Mouse (Mus musculus): ENCODE results near the gene Gm10518.
"Not testable (repeated sequence)": the region's sequence is repeated elsewhere in the genome, so short reads cannot be mapped to it uniquely, and the experiment has no call there.

The Gm10518 gene

DNA sequence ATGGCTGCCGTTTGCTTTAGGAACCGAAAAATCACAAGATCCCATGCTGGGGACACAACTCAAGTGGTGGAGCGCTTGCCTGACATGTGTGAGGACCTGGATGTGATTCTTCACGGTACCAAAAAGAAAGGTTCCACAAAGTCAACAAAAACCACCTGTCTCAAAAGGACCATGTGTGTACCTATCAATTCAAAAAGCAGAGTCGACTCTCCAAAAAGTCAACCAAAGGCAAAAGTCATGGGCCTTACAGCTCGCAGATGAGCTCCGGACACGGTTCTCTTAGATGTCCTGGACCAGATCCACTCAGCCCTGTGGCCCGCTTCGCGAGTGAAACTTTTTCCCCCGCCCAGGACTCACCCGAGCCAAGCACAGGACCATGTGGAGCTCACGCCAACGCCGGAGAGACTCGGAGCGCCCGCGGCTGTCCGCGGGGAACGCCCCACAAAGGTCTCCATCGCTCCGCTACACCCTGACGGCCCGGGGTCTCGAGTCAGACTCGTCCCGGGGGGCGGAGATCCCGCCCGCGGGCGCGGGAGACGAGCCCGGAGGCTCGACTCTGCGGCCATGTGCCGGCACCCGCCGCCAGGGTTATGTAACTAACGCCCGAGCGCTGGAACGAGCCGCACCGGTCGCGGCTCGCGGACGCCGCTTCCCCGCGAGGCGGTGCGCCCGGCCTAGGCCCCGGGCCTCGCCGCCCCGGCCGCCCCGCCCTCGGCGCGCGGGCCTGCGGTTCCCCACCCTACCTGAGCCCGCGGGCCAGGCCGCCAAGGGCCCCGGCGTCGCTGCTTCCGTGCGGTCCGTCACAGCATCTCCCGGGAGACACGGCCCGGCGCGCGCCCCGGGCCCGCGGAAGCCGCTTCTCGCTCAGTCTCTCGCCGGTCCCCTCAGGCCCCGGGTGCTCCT is at the start of gene Gm10518:
Gm10518 (plus strand) TSS at position 767 of the 903 bp plus-strand sequence.
- peak; percentile 40 to 48 for DNase-seq (ENCODE audit: low spot score in 2 of 2)

DNA sequence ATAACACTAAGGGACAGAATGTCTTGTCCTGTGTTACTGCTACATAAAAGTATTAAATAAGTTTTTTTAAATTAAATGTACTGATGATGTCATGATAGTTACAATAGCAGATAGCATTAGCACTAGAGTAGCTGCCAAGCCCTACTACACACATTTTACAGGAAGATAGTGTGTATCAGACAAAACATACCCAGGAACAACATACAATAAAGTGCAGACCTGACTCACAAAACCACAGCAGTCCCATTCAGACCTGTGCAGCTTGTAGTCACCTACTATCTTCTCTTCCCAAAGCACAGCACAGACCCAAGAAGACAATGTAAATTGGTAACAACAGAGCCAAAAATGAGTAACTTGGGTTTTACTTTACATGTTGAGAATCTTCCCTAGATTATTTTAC is 46.7 kb upstream of the Gm10518 start:
- no peak for DNase-seq (ENCODE audit: low spot score in 2 of 2)

DNA sequence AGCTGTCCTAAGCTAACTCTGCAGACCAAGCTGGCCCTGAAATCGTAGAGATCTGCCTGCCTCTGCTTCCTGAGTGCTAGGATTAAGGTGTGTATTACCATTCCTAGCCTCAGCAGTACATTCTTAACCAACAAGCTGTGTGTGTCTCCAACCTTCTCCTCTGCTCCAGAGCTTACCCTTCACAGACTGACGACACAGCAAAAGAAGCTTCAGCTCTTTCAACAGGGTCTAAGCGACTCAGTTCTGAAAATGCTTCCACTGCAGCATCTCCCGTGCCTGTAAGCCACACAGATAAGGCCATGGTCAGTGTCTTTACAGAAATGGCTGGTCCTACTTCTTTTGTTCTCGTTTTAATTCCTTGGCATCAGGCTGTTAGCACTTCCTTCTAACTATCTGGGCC is 43.1 kb upstream of the Gm10518 start:
- no peak for DNase-seq (ENCODE audit: low spot score in 2 of 2)

DNA sequence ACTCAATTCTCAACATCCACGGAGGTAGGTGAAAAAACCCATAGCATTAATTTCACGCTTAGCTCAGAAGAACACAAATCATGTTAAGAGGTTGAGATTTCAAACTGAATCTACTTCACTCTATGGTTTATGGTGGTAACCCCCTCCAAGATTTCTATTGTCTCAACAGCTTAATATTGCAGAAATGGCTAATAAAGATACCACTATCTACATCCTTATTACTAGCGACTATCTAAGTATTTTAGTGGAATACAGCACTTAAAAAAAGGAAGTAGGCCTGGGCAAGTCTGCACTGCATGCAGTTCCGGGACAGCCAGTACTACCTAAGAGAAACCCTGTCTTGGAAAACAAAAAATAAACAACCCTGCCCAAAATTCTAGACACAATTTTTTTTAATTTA is 42.6 kb upstream of the Gm10518 start:
- no peak for DNase-seq (ENCODE audit: low spot score in 2 of 2)

DNA sequence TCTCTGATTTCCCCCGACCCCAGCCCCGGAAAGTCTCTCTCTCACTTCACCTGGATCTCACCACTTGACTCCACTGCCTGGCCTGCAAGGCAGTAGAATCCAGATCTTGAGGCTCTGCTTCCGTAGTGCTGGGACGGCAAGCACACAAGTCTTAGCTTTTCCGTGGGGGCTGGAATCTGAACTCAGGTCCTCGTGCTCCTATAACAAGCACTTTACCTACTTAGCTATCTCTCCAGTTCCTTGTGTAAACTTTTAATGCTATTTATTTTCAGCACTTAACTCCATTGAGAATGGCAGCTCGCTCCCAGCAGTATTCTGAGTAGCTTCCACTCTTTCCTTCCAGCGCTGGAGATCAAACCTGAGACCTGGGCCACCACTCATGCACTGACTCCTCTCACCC is 26.3 kb upstream of the Gm10518 start:
- DNase-seq (ENCODE audit: low spot score in 2 of 2), result no peak

DNA sequence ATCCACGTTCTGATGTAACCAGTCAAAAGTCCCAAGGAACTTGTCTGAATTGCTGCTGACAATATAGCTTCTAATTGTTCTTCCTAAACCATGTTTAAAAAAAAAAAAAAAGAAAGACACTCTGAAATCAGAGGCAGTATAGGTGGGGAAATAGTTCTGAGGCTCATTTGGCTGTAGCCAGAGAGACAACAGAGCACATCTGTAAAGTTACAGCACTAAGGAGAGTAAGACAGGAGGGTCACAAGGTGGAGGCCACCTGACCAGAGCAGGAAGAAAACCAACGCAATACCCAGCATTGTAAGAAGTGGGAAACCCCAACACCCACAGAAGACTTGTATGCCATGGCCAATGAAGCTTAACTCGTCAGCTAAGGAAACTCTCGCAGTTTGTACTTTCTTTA is 19.1 kb upstream of the Gm10518 start:
- DNase-seq (ENCODE audit: low spot score in 2 of 2), result no peak

DNA sequence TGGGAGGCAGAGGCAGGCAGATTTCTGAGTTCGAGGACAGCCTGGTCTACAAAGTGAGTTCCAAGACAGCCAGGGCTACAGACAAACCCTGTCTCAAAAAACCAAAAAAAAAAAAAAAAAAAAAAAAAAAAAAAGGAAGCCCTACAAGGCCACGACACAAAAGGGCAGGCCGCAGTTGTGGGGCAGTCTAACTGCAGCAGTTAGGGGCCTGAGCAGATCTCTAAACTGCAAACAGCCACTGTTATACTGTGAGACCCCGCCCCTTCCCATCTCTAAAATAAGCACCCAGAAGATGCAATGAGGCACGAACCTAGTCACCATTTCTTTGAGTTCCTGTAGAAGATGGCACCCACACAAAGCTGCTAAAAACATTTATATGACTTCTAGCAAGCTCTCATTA is 17.7 kb upstream of the Gm10518 start:
- no peak for DNase-seq (ENCODE audit: low spot score in 2 of 2)

DNA sequence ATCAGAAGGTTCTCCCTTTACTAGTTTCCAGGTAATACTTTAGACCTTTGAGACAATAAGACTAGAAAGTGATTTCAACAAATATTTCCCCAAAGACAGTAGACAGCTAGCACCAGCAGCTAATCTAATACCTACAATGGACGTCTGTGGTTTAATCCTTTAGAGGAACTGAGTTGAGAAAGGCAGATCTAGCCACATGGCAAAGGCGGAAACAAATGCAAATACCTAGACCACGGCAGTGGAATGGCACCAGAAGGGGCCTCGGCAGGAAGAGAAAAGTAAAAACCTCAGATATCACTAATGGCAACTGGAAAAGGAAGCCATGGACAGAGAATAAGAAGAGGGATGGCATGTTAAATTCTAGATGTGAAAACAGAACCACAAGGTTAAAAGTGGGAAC is 15.9 kb upstream of the Gm10518 start:
- DNase-seq (ENCODE audit: low spot score in 2 of 2), result no peak

DNA sequence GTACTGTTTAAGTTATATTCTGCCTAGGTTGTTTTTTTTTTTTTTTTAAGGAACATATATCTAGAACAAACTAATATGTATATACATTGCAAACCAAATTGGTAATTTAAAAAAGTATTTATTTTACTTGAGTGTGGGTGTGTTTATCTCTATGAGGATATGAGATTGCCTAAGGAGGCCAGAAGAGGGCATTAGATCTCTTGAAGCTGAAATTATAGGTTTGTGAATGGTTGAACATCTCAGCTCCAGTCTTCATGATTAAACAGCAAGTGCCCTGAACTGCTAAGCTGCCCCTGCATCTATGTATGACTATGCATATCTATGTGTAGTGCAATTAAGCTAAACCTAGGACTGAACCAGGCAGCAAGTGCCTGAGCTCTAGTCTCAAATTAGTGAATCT is 4.4 kb upstream of the Gm10518 start:
- DNase-seq (ENCODE audit: low spot score in 2 of 2), result no peak

DNA sequence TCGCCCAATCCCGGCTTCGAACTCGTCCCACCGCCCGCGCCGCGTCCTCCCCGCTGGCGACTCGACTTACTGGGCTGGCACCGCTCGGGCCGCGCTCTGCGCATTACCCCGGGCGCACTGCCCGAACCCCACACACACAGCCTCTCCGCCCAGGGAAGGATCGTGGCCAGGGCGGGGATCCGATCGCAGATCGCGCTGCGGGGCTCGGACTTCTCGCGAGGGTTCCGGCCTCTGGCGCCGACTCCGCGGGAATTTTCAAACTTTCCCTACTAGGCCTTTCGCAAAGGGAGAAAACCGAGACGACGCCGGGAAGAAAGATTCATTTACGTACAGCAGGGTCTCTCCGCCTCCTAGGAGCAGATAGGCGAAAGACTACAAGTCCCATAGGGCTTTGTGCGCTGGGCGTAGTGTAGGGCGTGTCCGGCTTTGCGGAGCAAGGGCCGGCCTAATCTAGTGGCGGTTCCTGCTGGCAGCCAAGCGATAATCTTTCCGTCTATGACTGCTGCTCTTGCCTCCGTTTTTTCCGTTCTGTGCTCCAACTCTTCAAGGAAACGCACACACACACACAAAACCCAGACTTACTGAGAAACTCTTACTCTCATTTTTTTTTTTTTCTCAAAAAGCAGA is 450 bp downstream of the Gm10518 start, which contains the start of gene Ahctf1:
Ahctf1 (minus strand) TSS at position 168 of the 627 bp plus-strand sequence.
- peak; percentile 96 to 98 for DNase-seq (ENCODE audit: low spot score in 2 of 2)

DNA sequence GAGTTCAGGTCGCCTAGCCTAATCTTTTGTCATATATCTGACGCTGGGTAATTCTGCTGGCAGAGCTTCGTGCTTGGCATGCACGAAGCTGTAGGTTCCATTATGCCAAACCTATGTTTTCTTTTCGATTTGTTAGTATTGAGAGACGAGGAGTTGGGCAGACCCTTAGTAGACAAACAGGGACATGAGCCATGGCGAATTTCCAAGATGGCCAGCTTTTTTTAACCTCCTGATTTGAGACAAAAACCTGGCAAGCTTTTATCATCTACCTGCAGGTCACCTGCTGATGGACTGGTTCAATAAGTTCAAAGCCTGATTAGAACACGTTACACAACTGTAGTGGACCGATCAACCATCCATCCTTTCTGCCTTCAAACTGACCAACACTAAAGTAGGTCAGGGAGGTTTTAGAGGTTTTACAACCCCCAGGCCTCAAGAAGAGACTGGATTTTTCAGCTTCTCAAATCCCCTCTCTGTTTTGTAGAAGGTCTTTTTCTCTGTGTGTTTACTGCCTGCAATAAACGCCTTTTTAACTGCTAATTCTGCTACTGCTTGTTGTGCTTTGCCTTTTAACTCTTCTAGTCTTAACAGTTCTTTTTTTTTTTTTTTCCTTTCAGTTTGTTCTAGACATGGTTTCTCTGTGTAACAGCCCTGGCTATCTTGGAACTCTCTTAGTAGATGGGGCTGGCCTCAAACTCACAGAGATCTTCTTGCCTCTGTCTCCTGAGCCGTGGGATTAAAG is 1.1 kb downstream of the Gm10518 start:
- DNase-seq (ENCODE audit: low spot score in 2 of 2), result no peak

DNA sequence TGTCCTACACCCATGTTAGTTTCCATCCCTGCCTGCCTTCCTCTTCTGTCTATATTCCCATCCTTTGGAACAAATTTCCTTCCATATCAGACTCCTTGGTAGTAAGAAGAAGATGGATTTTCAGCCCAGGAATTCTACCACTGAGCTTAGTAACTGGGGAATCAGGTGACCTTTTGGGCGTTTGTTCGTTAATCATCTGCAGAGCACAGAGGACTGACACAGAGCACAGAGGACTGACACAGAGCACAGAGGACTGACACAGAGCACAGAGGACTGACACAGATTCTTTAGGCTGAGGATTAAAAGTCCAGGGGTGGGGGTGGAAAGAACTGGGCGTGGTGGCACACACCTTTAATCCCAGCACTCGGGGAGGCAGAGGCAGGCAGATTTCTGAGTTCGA is 2.6 kb downstream of the Gm10518 start:
- no peak for DNase-seq (ENCODE audit: low spot score in 2 of 2)

DNA sequence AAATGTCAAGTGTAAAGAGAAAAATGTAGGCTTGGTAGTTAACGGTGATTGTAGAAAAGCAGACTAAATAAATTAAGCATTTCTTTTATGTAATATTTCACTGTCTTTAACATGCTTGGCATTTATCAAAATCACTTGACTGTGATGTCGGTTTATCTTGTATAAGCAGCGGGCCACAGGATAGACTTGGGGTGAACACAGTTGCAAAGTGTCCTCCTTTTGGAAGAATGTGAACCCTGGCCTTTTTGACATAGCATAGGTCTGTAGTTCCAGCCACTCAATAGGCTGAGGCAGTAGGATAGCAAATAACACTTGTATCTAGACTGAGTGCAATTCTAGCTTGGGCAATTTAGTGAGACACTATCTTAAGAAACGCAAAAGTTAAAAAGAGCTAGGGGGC is 4.3 kb downstream of the Gm10518 start:
- DNase-seq (ENCODE audit: low spot score in 2 of 2), result no peak

DNA sequence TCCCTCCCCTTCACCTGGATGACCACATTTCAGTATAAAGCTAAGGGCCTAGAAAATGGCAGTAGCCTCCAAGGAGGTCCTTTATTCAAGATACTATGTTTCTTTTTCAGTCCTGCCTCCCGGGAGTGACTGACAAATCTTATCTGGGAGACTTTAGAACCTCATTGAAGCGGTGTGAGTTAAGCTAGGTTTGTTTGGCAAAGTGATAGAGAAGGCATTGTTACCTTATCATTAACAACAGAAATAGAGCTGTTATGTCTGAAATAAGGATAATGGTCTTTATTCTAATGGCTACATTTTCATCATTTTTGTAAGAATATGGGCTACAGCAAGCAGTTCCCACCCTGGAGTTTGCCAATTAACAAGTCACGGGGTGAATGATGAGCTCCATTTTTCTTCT is 5.1 kb downstream of the Gm10518 start:
- no peak for DNase-seq (ENCODE audit: low spot score in 2 of 2)

DNA sequence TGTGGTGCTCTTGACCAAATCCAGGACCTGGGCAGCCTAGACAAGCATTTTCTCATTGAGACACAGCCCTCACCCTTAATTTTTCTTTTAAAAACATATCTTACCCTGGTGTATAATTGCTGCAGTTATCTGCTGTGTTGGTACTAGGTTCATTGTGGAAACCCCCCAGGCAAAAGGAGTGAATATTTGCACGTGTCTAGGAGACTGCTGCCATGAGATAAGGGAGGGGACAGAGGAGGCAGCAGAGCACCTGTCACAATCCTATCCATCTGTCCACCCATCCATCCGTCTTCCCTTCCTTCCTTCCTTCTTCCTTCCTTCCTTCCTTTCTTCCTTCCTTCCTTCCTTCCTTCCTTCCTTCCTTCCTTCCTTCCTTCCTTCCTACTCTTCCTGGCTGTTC is 10.2 kb downstream of the Gm10518 start:
- DNase-seq (ENCODE audit: low spot score in 2 of 2), result no peak

DNA sequence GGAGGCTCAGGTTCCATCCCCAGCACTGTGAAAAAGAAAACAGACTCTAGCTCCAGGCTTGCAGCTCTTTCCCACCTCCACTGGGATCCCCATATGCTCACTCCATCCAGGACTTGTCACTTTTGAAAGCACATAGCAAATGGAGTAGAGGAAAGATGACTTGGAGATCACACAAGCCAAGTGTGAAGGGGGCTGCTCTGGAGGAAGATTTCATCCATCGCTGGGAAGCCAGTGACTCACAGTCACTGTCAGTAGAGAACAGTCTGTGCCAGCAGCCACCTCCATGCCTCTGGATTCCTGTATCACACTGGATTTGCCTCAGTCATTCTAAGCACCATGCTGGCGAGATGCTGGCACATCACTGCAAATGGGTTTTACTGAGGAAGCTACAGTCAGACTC is 11.4 kb downstream of the Gm10518 start:
- peak; percentile 32 to 66 for DNase-seq (ENCODE audit: low spot score in 2 of 2)

DNA sequence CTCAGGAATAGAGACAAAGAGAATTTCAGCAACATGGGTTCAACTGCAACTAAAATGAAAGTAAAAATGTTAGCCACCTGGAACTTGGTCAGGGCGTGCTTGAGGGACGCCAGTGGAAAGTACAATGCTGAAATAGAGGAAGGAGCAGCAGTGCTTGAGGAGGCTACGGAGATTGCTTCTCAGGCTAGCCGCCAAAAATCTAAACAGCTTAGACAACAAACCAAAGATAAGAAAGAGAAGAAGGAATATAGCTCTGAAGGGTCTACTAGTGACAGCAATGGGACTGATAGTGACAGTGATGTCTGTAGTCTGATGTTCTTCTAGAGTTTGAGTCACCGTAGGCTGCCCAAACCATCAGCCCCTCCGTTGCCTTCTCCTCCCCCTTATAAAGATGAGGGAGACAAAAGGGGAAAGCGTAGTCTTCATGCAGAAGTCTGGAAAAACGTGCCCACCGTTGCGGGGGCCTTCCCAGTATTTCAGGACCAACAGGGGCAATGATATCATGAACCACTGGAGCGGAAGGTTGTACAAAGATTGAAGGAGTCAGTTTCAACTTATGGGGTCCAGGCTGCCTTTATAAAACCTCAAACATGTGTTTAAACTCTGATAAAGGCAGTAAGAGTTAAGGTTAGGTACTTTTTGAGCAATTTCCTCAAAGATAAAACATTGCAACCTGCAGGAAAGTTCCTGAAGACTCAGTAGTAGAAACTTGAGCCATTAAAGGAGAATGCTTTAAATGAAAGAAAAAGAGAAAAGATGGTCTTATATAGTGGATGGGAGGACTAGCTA is 15.5 kb downstream of the Gm10518 start:
- DNase-seq (ENCODE audit: low spot score in 2 of 2), result not testable (repeated sequence)

DNA sequence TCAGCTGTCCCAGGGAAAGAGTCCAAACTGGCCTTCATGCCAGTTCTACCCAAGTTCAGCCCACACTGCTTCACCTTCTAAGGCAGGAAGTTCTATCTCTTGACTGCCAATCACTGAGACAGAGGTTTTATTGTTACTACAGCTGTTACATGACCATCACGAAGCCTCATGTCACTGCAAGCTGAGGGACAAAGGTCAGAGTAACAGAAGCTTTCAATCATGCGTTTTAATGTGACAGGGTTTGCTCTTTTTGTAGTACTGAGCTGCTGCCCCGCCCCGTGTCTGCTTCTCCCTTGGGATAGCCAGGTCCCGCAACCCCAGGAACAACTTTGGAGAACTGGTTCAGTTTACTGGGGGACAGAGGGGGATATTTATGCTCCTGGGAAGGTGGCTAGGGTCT is 21.4 kb downstream of the Gm10518 start:
- DNase-seq (ENCODE audit: low spot score in 2 of 2), result no peak

DNA sequence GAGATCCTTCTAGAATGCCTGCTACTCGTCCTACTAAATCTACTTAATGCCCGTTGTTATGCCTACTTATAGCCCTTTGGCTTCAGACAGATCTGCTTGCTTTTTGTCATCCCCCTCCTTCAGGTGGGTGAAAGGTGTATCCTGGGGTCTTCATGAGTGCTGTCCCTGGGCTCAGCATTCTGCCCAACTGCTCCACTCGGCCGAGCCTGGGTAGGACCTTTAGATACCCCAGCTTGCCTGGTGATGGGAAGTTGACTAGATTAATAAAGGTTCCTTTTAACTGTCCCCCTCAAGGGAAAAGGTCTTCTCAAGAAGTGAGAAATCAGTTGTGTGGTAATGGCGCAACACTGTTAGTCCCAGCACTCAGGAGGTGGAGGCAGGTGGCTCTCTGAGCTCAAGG is 24.9 kb downstream of the Gm10518 start:
- DNase-seq (ENCODE audit: low spot score in 2 of 2), result no peak

DNA sequence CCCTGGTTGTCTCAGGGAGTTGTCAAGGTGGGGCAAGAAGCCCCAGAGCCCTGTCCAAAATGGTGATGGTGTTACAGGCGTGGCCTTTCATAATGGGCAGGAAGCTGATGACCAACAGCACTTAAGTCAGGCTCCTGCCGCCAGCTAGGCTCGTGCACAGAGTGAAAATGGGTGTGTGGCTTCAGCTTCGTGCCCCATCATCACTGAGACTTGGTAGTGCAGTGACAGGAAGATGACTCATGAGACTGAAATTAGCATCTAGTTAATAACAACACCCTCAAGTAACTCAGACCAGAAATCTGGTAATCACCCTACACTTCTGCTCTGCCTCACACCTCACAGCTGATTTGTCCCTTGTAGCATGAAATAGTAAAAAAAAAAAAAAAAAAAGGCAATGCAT is 25.7 kb downstream of the Gm10518 start:
- DNase-seq (ENCODE audit: low spot score in 2 of 2), result no peak

DNA sequence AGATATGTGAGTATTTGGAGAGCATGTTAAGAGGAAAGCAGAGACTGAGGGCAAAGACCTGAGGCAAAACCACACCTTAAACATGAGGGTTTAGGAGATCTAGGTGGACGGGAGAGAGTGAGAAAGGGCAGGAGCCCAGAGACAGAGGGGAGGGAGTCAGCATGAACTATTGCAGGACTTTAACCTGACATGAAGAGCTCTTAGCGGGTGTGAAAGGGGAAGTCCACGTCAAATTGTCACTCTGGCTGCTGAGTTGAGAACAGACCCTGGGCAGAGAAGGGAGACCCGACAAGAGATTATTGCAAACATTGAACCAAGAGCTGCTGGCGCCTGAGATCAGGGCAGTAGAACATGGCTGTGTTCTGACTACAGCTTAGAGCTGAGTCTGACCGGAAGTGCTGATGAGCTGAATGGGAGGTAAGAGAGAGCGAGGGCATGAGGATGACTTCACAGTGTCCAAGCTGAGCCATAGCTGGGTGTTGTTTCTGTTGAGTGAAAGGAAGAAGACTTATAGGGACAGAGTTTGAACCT is 29.6 kb downstream of the Gm10518 start:
- DNase-seq (ENCODE audit: low spot score in 2 of 2), result no peak

Measured in right cerebral cortex, postnatal 36 days (tissue).